Mouse (Mus musculus): Measurements from ENCODE around the gene Gipr. TPM values are rescaled to one million over a fixed set of nuclear protein-coding genes. Genes with fewer than 3 reads are reported as not detected.

Gene Gipr
- total and polyA plus RNA-seq, 2 experiments from 2014 or later = 5.4 to 27.6 TPM

DNA sequence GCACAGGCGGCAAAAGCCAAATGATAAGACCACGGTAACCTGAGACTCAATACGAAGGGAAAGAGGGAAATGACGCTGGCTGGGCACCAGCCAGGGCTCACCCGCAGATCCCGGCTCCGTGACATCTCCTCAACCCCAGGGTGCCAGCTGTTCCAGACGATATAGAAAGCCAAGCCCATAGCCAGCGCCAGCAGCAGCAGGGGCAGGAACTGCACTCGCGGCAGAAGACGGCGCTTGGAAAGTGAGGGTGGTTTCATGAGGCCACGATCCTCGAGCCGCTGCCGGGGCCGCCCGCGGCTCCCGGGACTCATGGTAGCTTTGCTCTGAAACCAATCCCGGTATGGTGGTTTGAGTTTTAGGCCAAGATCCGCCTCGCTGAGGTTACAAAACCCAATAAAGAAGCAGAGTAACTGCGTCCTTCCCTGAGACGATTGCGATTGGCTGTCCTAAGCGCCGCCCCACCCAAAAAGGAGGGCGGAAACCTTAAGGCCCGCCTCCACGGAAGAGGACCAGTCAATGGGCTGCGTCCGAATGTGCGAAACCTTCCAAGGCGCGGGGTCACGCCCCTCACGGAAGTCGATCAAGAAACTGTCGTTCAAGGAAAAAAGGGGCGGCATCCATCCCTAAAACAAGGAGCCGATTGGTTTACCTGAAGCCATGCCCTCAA is 16.9 kb downstream of the Gipr start, which contains the start of gene Qpctl:
Gene Qpctl (minus strand): TSS at position 417 of the 667 bp plus-strand sequence.
- TF ChIP-seq EP300 (IDR thresholded peaks at IDR 0.05; ENCODE audit: low read depth) (no peak), CTCF (IDR thresholded peaks at IDR 0.05; ENCODE audit: low read depth) (no peak)
- peak; percentile 98 for DNase-seq (ENCODE audit: low spot score)
- Histone ChIP-seq H3K27me3 (ENCODE audit: control insufficient read depth, insufficient read depth, low read length) (no peaks in the 10 kb centered on the region), H3K36me3 (replicated peaks; ENCODE audit: control insufficient read depth, insufficient read depth, low read length) (peaks cover 31% of the 10 kb centered on the region), H3K27ac (ENCODE audit: low read depth) (peak within 1 kb of the TSS; percentile 77), H3K9me3 (replicated peaks; ENCODE audit: control insufficient read depth, low read length) (no peaks in the 10 kb centered on the region), H3K9ac (replicated peaks; ENCODE audit: low read depth, low read length) (peak within 1 kb of the TSS; percentile 60), H3K4me2 (ENCODE audit: low read depth, low read length) (peak within 1 kb of the TSS; percentile 86), H3K4me3 (ENCODE audit: low read depth, low read length) (peak within 1 kb of the TSS; percentile 66), H3K4me1 (ENCODE audit: control insufficient read depth, insufficient read depth) (peaks cover 16% of the 10 kb centered on the region)
- 0% methylated on average over 43 of the region's 43 CpGs for WGBS
- ATAC-seq (ENCODE audit: insufficient read depth, low read depth) = peak; percentile 97

DNA sequence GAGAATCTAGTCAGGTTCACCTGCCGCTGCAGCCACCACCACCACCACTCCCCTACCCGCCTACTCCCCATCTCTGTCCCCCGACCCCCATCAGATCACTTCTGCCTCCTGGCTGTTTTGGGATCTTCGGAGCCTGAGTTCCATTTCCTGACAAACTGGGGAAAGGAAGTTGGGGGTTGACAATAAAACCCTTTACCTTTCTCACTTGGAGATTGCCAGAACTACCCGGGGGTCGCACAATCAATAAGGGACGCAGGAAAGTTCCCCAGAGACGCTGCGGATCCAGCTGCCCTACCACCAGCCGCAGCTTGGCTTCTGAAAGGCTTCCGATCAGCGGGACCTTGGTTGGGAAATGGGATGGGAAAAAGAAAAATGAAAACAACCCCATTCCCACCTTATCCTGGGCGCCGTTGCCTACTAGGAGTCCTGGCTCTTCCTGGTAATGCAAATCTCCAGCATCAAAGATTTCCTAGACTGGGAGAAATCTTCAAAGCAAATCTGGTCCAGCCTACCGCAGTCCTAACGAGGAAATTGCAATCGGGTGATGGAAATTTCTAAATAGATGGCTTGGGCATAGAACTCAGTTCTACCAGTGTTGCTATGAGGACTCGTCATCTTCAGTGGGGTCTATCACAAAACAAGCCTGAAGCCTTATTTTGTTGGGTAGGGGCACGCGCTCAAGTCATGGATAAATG is 17.6 kb downstream of the Gipr start:
- WGBS = 9% methylated on average over 20 of the region's 20 CpGs
- DNase-seq (ENCODE audit: low spot score) (no peak), ATAC-seq (ENCODE audit: insufficient read depth, low read depth) (no peak)
- Histone ChIP-seq H3K9ac (replicated peaks; ENCODE audit: low read depth, low read length) (peak overlapping the region; percentile 24), H3K36me3 (replicated peaks; ENCODE audit: control insufficient read depth, insufficient read depth, low read length) (peaks cover 25% of the 10 kb centered on the region), H3K4me2 (ENCODE audit: low read depth, low read length) (peak overlapping the region; percentile 86), H3K4me1 (ENCODE audit: control insufficient read depth, insufficient read depth) (peaks cover 16% of the 10 kb centered on the region), H3K27ac (ENCODE audit: low read depth) (peak overlapping the region; percentile 77), H3K9me3 (replicated peaks; ENCODE audit: control insufficient read depth, low read length) (no peaks in the 10 kb centered on the region), H3K27me3 (ENCODE audit: control insufficient read depth, insufficient read depth, low read length) (no peaks in the 10 kb centered on the region), H3K4me3 (ENCODE audit: low read depth, low read length) (peak overlapping the region; percentile 66)
- no peak for TF ChIP-seq EP300 (IDR thresholded peaks at IDR 0.05; ENCODE audit: low read depth)
- no peak for TF ChIP-seq CTCF (IDR thresholded peaks at IDR 0.05; ENCODE audit: low read depth)

DNA sequence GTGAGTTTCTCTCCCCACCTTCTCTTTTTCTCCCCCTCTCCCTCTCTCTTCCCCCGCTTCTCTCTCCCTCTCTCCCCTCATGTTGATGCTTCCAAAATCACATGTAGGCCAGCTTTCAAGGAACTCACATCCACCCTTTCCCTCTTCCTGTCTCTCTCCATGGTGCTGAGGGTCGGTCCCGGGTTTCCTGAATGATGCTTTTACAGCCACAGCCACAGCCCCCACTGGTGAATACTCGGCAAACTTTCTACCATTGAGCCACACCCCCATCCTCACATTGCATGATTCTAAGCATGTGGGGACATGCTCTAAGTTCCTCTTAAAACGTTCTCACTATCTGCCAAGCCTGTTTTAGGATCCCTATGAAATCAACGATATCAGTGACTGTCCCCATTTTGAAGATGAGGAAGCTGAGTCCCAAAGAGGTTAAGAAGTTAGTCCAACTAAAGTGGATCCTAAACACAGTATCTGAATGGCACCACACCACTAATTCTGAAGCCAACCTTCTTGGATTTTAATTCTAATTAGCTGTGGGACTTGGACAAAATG is 18.4 kb downstream of the Gipr start:
- peaks cover 17% of the 10 kb centered on the region for H3K36me3 ChIP-seq (replicated peaks; ENCODE audit: control insufficient read depth, insufficient read depth, low read length)
- no peak overlapping the region for H3K27ac ChIP-seq (ENCODE audit: low read depth)
- TF ChIP-seq CTCF (IDR thresholded peaks at IDR 0.05; ENCODE audit: low read depth) = no peak
- H3K4me2 ChIP-seq (ENCODE audit: low read depth, low read length) = no peak overlapping the region
- no peak overlapping the region for H3K4me3 ChIP-seq (ENCODE audit: low read depth, low read length)
- H3K9me3 ChIP-seq (replicated peaks; ENCODE audit: control insufficient read depth, low read length) = no peaks in the 10 kb centered on the region
- DNase-seq (ENCODE audit: low spot score) = no peak
- ATAC-seq (ENCODE audit: insufficient read depth, low read depth) = no peak
- WGBS = 41% methylated on average over 6 of the region's 6 CpGs
- no peak overlapping the region for H3K9ac ChIP-seq (replicated peaks; ENCODE audit: low read depth, low read length)
- peaks cover 16% of the 10 kb centered on the region for H3K4me1 ChIP-seq (ENCODE audit: control insufficient read depth, insufficient read depth)
- no peaks in the 10 kb centered on the region for H3K27me3 ChIP-seq (ENCODE audit: control insufficient read depth, insufficient read depth, low read length)

DNA sequence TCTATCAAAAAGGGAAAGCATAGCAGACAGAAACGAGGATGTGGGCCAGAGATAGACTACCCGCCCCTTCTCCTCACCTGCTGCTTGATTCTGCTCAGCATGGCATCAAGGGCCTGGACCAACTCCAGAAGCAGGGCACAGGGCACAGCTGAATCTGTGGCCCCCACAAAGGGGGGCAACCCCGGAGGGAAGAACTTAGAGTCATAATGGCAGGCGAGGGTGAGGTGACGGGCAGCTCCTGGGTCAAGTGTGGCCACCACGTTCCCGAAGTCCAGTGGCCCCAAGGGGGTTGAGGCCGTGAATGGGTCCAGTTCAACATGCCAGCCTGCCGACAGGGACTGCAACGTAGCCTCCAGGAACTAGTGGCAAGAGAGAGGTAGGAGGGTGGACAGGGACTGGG is 19.1 kb downstream of the Gipr start:
- ATAC-seq (ENCODE audit: insufficient read depth, low read depth) = no peak
- no peak for DNase-seq (ENCODE audit: low spot score)
- H3K9me3 ChIP-seq (replicated peaks; ENCODE audit: control insufficient read depth, low read length) = no peaks in the 10 kb centered on the region
- no peak overlapping the region for H3K4me2 ChIP-seq (ENCODE audit: low read depth, low read length)
- 82% methylated on average over 10 of the region's 10 CpGs for WGBS
- H3K27ac ChIP-seq (ENCODE audit: low read depth) = no peak overlapping the region
- H3K4me1 ChIP-seq (ENCODE audit: control insufficient read depth, insufficient read depth) = peaks cover 16% of the 10 kb centered on the region
- peaks cover 10% of the 10 kb centered on the region for H3K36me3 ChIP-seq (replicated peaks; ENCODE audit: control insufficient read depth, insufficient read depth, low read length)
- H3K9ac ChIP-seq (replicated peaks; ENCODE audit: low read depth, low read length) = no peak overlapping the region
- no peak for TF ChIP-seq CTCF (IDR thresholded peaks at IDR 0.05; ENCODE audit: low read depth)
- no peak for TF ChIP-seq EP300 (IDR thresholded peaks at IDR 0.05; ENCODE audit: low read depth)
- H3K27me3 ChIP-seq (ENCODE audit: control insufficient read depth, insufficient read depth, low read length) = no peaks in the 10 kb centered on the region
- no peak overlapping the region for H3K4me3 ChIP-seq (ENCODE audit: low read depth, low read length)

DNA sequence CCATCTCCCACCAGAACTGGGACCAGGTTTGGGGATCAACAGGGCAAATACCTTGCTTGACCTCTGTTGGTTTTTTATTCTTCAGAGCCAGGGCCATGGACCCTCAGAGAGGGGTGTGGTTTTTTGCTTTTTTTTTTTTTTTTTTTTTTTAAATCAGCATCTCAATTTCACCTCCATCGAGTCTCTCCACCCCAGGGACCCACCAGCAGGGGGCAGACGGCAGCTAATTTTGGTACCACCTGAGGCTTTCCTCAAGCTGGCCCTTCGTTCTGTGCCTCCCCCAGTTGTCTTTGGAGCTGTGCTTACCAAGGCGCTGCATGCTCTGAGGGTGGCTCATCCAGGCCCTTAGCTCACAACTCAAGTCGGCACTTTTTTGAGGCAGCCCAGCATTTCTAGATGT is 28.5 kb downstream of the Gipr start:
- Histone ChIP-seq H3K36me3 (replicated peaks; ENCODE audit: control insufficient read depth, insufficient read depth, low read length) (peaks cover 51% of the 10 kb centered on the region), H3K27me3 (ENCODE audit: control insufficient read depth, insufficient read depth, low read length) (no peaks in the 10 kb centered on the region), H3K4me3 (ENCODE audit: low read depth, low read length) (no peak overlapping the region), H3K4me2 (ENCODE audit: low read depth, low read length) (no peak overlapping the region), H3K4me1 (ENCODE audit: control insufficient read depth, insufficient read depth) (no peaks in the 10 kb centered on the region), H3K9ac (replicated peaks; ENCODE audit: low read depth, low read length) (no peak overlapping the region), H3K27ac (ENCODE audit: low read depth) (no peak overlapping the region), H3K9me3 (replicated peaks; ENCODE audit: control insufficient read depth, low read length) (no peaks in the 10 kb centered on the region)
- no peak for DNase-seq (ENCODE audit: low spot score)
- peak; percentile 53 for TF ChIP-seq CTCF (IDR thresholded peaks at IDR 0.05; ENCODE audit: low read depth)
- no peak for TF ChIP-seq EP300 (IDR thresholded peaks at IDR 0.05; ENCODE audit: low read depth)
- 38% methylated on average over 5 of the region's 5 CpGs for WGBS
- ATAC-seq (ENCODE audit: insufficient read depth, low read depth) = no peak
